10 mouse cellular contexts compared by ENCODE assay signal in the genomic region with DNA sequence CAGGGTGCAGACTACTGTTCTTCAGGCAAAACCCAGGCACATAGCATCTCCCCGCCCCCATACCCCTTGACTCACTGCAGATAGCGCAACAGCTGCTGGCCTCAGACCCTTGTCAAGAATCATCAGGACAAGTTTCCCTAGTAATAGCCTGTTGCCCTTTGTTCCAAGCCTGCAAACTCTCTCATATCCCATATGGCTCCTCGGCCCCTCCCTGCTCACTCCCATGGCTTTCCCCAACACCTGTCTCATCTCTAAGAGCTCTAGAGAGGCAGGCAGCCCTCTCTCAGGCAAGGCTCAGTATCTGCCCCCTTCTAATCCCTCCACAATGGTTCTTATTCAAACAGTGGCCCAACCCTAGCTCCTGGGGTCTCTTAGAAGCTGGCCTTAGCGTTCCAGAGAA. TPM values are rescaled to one million over a fixed set of nuclear protein-coding genes. Genes with fewer than 3 reads are reported as not detected.
DNase-seq lines count a peak whose midpoint lies in the region; ATAC-seq and TF ChIP-seq lines count a peak whose summit lies in the region.
"Had no signal": no experiment of that assay in that cellular context is flagged by ENCODE, and none has a peak within 500 bp of the region (broad histone marks: within the 10 kb centered on the region; RNA-seq: fewer than 3 reads in every experiment).

No protein-coding gene starts in this region.

- TF ChIP-seq POLR2A in cerebellum, adult 2 months (IDR thresholded peaks at IDR 0.05; ENCODE audit: borderline replicate concordance, insufficient read depth, low read length) = peak; percentile 21; the same call in 1 of the 2 replicates

- no peaks in the 10 kb centered on the region for H3K27me3 ChIP-seq in cerebellum, adult 2 months (ENCODE audit: control insufficient read depth, insufficient read depth, low read length)
- peaks cover 48% of the 10 kb centered on the region for H3K27me3 ChIP-seq in midbrain, embryonic 13.5 days

- no peaks in the 10 kb centered on the region for H3K36me3 ChIP-seq in midbrain, embryonic 13.5 days

- no peak for TF ChIP-seq CTCF in cerebellum, adult 2 months (IDR thresholded peaks at IDR 0.05; ENCODE audit: borderline replicate concordance, insufficient read depth, low read depth, low read length)
- no peak for TF ChIP-seq CTCF in gastrocnemius, adult 2 months (IDR thresholded peaks at IDR 0.05)

- peak overlapping the region; percentile 68 for H3K4me2 ChIP-seq in midbrain, embryonic 13.5 days (replicated peaks)

- H3K4me3 ChIP-seq in cerebellum, adult 2 months (replicated peaks; ENCODE audit: insufficient read depth, low read depth, low read length) = peak overlapping the region; percentile 73
- peak overlapping the region; percentile 71; the same call in 1 of the 2 replicates for H3K4me3 ChIP-seq in midbrain, embryonic 13.5 days (replicated peaks)
- H3K4me3 ChIP-seq in gastrocnemius, adult 2 months = no peak overlapping the region
- H3K4me3 ChIP-seq: megakaryocyte, embryonic 14.5 days had no signal

- H3K27ac ChIP-seq in cerebellum, adult 2 months (ENCODE audit: insufficient read depth, low read length) = peak overlapping the region; percentile 98
- no peak overlapping the region for H3K27ac ChIP-seq in midbrain, embryonic 13.5 days
- H3K27ac ChIP-seq in gastrocnemius, adult 2 months = no peak overlapping the region

- no peak for ATAC-seq in cerebellum, adult (ENCODE audit: insufficient number of reproducible peaks, low FRiP score, low TSS enrichment)
- no peak for ATAC-seq in midbrain, embryonic 13.5 days

- WGBS in cerebellum, adult 2 months = 26% methylated on average over 4 of the region's 4 CpGs
- 39% methylated on average over 4 of the region's 4 CpGs for WGBS in midbrain, embryonic 13.5 days

- H3K9me3 ChIP-seq in midbrain, embryonic 13.5 days = no peaks in the 10 kb centered on the region
- H3K9me3 ChIP-seq: megakaryocyte, embryonic 14.5 days had no signal

- intact Hi-C loops in gastrocnemius, adult 2 months (cut with DNase I) = no loop called here

- peaks cover 39% of the 10 kb centered on the region for H3K4me1 ChIP-seq in cerebellum, adult 2 months (ENCODE audit: control insufficient read depth, insufficient read depth, low read length)
- peaks cover 34% of the 10 kb centered on the region for H3K4me1 ChIP-seq in midbrain, embryonic 13.5 days (replicated peaks)

- H3K9ac ChIP-seq in midbrain, embryonic 13.5 days (replicated peaks) = 0 out of 2 replicates have a peak overlapping the region, but pooled peaks have one; percentile 29

- peak; percentile 52 to 63 for DNase-seq in cerebellum, adult 2 months
- peak; percentile 2 for DNase-seq in urinary bladder, postnatal 14 days (ENCODE audit: low spot score)
- DNase-seq in urinary bladder, postnatal 36 days (ENCODE audit: low spot score in 2 of 2) = no peak
- DNase-seq in adrenal gland, adult (ENCODE audit: inconsistent age in 2 of 2, low spot score in 1 of 2) = no peak
- no peak for DNase-seq in thymus, adult 18-20 months
- DNase-seq in gastrocnemius, adult 2 months = no peak
- DNase-seq: right cerebral cortex, postnatal 4 days had no signal

RNA-seq across cellular contexts. Expression of a gene that starts 2.1 kb away (rescaled TPM):
- polyA plus RNA-seq in cerebellum, adult 2 months (2012; rRNA removed) = 108 and 109 TPM in 2 replicates
- polyA plus RNA-seq in midbrain, embryonic 13.5 days (2015; fragmentation: Nextera tagmentation; extraction: Ambion mirVana) = 21.1 and 22.9 TPM in 2 replicates
- 1 to 10 TPM; 1.0 to 5.6 TPM for total RNA-seq in gastrocnemius, adult 2 months (2021)

RNA-seq across cellular contexts. Expression of a gene that starts 25.3 kb away (rescaled TPM):
- 2.5 and 3.4 TPM in 2 replicates for polyA plus RNA-seq in cerebellum, adult 2 months (2012; rRNA removed)
- polyA plus RNA-seq in midbrain, embryonic 13.5 days (2015; fragmentation: Nextera tagmentation; extraction: Ambion mirVana) = not detected in 2 replicates
- not detected for total RNA-seq in gastrocnemius, adult 2 months (2021)

RNA-seq across cellular contexts. Expression of a gene that starts 55.2 kb away (rescaled TPM):
- 55.9 and 61.3 TPM in 2 replicates for polyA plus RNA-seq in cerebellum, adult 2 months (2012; rRNA removed)
- 33.4 and 36.8 TPM in 2 replicates for polyA plus RNA-seq in midbrain, embryonic 13.5 days (2015; fragmentation: Nextera tagmentation; extraction: Ambion mirVana)
- total RNA-seq in gastrocnemius, adult 2 months (2021) = 10 to 100 TPM; 11.2 to 13.3 TPM

RNA-seq across cellular contexts. Expression of a gene that starts 55.3 kb away (rescaled TPM):
- 79.9 and 86.0 TPM in 2 replicates for polyA plus RNA-seq in cerebellum, adult 2 months (2012; rRNA removed)
- 115 and 125 TPM in 2 replicates for polyA plus RNA-seq in midbrain, embryonic 13.5 days (2015; fragmentation: Nextera tagmentation; extraction: Ambion mirVana)
- 10 to 100 TPM; 53.8 to 69.8 TPM for total RNA-seq in gastrocnemius, adult 2 months (2021)

Comparison
In these comparisons a context has a peak if more than half of its experiments do, and no peak if none do; other contexts are left out.
1. DNase-seq: peak in cerebellum, adult 2 months (2 of 2) and urinary bladder, postnatal 14 days (single experiment); none in urinary bladder, postnatal 36 days (0 of 2), adrenal gland, adult (0 of 2), thymus, adult 18-20 months (0 of 2) and gastrocnemius, adult 2 months (single experiment).